Mouse (Mus musculus) lung, postnatal 14 days (tissue): ENCODE results near the gene Gm2832.
"Not testable (repeated sequence)": the region's sequence is repeated elsewhere in the genome, so short reads cannot be mapped to it uniquely, and the experiment has no call there.

ENCODE experiments used
- DNase-seq: peaks from one replicate; pipeline ENCODE4 v3.0.0; 2021

Gene Gm2832

DNA sequence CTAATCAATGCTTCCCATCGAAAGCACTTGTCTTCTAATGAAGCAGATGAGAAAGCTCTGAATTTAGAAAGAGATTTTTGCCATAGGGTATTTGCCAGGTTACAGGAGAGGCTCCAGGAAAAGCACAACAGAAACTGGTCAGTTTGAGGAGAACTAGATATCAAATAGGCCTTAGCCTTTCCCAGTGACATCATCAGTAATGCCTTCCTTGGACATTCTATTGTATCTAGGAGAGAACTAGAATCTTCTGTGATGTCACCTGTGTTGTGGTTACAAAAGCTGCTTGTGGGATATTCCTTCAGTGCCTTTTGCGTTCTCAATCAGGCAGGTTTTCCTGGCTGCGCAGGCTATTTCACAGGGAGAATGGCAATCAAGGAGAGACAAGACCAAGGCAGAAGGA lies at the start of gene Gm2832:
Gene Gm2832 (plus strand): TSS at position 301 of the 400 bp plus-strand sequence.
- DNase-seq = not testable (repeated sequence)

GRCm38 (mm10) chr14:41263296-41263695 lies 15.3 kb upstream of the Gm2832 start:
- peak; percentile 18 for DNase-seq

DNA sequence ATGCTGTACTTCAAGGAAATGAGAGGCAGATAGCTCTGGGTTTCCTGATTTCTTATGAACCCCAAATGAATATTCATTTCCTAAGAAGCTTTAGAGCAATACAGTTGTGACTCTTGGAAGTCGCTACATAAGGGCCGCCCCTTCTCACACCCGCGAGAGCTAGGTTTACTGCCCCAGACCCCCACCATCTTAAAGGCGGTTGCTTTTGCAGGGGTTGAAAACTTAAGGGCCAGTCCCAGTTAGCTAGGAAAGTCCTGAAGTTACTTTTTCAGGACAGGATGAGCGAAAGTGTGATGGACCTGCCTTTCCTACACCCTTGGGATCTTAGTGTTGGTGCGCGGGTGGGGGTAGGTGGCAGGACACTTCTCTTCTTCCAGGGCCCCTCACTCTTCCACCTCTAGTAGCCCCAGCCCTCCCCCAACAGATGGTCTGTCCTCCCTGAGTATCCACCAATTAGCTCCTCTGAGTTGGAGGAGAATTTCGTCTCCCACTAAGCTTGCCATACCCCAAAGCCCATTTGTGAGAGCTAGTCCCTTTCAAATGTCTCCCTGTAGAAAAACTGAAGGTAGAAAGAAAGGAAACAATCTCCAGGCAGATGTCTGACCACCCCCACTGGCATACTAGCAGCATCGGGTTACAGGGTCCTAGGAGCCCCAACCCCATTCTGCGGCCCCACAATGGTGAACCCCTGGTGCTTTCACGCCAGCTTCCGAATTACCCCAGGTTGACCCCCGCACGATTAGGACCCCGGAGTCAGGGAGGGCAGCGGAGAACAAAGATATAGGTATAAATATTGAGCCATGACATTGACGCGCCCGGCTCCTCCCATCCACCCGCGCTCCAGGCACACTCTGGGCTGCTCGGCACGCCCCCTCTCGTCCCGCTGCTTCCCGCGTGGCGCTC lies 14.5 kb upstream of the Gm2832 start:
- DNase-seq = not testable (repeated sequence)

GRCm38 (mm10) chr14:41264756-41265566 lies 13.6 kb upstream of the Gm2832 start:
- DNase-seq = not testable (repeated sequence)

DNA sequence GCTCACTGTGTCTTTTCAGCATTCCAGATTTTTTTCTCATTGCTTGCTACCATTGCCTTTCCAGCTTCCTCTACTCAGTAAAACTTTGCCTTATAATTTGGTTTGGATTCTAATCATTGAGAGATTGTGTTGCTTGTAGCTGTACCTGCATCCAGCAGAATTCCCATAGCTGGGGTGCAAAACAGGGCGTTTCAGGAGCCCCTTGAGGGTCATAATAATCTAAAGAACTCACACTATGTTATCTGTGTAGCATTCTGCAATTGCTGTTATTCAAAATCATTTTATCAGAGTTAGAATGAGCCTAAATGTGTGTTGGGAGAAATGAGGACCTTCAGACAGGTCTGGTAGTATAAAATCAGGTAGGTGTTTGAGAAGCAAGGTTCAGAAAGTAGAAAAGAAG lies 7.4 kb downstream of the Gm2832 start:
- not testable (repeated sequence) for DNase-seq
